Mouse (Mus musculus) skeletal muscle tissue, adult 2 months (tissue): Measurements from ENCODE around the gene Zfp804a.

Experiments
- DNase-seq: peaks from one replicate; pipeline ENCODE4 v3.0.0-alpha.2; 2012; ENCODE audit warnings: low read depth, low spot score

Gene Zfp804a

DNA sequence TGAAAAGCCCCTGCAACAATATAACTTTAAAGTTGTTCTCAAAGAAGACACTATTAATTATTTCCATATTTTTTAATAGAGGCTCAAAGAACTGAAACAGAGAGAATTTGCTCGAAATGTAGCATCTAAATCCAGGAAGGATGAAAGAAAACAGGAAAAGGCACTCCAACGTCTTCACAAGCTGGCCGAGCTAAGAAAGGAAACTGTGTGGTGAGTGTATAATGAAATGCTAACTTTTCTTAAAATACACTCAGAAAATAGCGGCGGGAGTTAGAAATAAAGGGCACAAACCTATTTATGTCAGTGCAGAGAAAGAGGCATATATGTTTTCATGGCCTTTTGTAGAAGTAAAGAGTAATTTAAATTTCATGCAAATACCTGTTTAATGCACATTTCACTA lies 200.4 kb downstream of the Zfp804a start:
- no peak for DNase-seq

GRCm38 (mm10) chr2:82282591-82283269 lies 229.7 kb downstream of the Zfp804a start:
- no peak for DNase-seq

GRCm38 (mm10) chr2:82294932-82295493 lies 242.0 kb downstream of the Zfp804a start:
- no peak for DNase-seq
